Mouse (Mus musculus) thymus, postnatal 0 days (tissue): ENCODE measurements around the gene Ralgps1. TPM values are rescaled to one million over a fixed set of nuclear protein-coding genes. Genes with fewer than 3 reads are reported as not detected.
A peak's percentile ranks its signal among the peaks of the same experiment; 100 is the strongest.
"Not testable (repeated sequence)": the region's sequence is repeated elsewhere in the genome, so short reads cannot be mapped to it uniquely, and the experiment has no call there.

Experiments used
- DNase-seq: peaks from one replicate; pipeline ENCODE4 v3.0.0-alpha.2; 2015; ENCODE audit warnings: low spot score
- polyA plus RNA-seq: library from polyadenylated mRNA; unstranded; fragments of >200 nt; fragmentation: Nextera tagmentation; extraction: Ambion mirVana; gene quantifications from 2 replicates; pipeline ENCODE4 v1.2.1, GENCODE M21; 2015

Ralgps1 gene
- polyA plus RNA-seq, 1 experiment from 2014 or later = 5.5 TPM

DNA sequence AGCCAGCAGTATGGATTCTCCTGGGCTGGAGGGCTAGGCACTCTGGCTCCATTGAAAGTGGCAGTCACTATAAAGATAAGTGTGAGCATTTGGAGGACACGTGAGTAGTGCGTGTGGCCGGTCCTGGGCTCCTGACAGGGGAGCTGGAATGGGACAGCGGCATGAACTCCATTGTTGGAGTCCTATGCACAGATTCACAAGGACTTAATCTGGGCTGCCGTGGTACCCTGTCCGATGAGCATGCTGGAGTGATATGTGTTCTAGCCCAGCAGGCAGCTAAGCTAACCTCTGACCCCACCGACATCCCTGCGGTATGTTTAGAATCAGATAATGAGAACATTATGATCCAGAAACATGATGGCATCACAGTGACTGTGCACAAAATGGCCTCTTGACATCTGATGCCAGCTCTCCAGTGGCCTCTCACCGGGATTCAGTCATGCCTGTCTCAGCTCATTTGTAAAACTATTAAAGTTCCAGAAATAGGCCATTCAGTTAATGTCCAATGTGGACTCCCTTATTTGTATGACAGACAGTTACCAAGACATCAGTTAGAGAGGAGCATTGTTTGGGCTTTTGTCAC lies 48.2 kb downstream of the Ralgps1 start:
- not testable (repeated sequence) for DNase-seq

DNA sequence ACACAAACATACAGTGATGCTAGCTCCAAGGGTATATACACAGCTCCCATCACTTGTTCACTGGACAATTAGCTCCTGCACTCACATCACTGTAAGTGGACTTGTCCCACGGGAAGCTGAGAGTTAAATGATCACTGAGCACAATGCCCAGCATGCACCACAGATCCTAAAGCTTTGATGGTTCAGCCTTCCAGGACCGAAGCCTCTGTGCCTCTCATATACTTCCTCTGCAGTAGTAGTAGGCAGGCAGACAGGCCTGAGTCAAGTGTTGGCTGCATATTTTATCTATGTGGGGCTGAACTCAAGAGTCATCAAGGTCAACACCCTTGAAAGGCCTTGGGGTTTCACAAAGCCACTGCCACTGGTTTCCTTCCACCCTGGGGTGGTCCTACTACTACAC lies 49.6 kb downstream of the Ralgps1 start:
- DNase-seq = no peak

DNA sequence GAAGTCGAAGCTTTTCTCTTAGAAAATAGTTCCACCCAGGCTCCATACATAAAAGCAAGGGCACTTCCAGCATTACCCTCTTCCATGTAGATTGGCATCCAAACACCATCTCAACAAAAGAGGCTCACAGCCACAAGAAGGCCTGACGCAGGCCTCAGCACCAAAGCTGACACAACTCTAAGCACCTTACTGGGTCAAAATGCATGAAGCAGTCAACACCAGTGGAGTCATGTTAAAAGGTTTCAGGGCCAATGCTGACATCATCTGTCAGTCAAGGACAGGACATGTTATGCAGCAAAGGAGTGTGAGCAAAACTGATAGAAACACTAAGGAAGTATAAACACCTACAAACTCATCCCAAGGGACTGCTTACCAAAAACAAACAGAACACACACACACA lies 50.3 kb downstream of the Ralgps1 start:
- DNase-seq = no peak

DNA sequence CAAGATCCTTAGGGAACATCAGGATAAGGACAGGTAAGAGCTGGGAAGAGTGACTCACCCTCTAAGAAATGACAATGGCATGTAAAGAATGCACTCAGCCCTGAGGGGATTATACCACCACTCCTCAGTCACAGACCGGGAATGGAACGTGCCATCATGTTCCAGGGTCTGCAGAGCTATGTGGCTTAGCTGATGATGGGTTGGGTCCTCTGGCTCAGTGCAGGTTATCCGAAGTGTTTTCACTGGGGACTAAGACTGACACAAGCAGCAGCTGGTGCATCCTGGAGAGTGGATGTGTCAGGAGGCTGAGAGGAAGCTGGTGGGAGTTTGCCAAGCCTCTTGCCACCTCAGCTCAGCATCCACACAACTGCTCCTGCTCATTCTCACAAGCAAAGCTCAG lies 50.7 kb downstream of the Ralgps1 start:
- no peak for DNase-seq

DNA sequence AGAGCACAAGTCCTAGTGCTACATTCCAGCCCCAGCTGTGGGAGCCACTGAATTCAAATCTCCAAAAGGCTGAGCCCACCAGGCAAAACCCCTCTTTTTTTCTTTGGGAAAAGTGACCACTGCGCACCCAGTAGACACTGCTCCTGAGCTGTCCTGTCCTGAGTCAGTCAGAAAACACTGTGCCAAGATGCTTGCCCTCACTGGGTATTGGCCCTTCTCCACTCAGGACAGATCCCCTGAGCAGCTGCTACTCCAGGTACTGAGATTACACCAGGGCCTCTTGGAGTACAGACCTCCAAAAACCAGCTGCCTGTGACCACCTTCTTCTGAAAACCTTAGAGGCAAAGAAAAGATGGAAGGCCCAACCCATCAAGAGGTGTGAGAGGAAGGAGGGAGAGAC lies 51.4 kb downstream of the Ralgps1 start:
- DNase-seq = no peak

DNA sequence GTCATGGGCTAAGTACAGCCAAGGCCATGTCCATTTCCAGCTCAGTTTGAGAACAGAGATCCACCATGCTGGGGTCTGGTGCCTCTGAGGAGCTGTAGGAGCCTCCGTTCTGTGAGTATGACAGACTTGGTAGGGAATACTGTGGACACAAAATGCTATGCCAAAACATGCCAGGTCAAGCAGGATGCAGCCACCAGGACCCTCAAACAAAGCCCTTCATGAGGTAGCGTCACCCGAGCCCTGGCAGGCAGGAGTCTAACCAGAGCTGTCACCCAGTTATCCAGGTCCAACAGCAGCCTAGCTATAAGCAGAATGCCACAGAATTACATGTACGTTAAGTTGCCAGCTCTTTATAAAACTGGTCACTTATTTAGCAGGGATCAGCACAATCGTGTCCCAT lies 51.8 kb downstream of the Ralgps1 start:
- DNase-seq = no peak

DNA sequence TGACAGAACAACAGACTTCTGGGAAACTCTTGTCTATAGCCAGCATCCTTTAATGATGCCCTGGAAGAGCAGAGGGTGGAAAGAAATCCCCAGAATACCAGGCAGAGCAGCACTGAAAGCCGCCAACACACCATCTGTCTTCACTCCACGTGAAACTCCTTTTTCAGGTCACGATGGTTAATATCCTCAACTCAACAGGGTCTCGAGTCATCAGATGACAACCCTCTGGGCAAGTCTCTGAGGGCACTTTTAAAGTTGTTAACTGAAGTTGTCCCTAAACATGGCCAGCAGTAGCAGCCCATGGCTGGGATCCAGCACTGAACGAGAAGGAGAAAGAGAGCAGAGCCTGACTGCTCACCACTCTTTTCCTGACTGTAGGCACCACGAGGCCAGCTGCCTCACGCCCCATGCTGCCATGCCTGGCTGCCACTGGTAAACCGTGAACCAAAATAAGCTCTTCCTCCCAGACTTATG lies 52.8 kb downstream of the Ralgps1 start:
- DNase-seq = no peak

DNA sequence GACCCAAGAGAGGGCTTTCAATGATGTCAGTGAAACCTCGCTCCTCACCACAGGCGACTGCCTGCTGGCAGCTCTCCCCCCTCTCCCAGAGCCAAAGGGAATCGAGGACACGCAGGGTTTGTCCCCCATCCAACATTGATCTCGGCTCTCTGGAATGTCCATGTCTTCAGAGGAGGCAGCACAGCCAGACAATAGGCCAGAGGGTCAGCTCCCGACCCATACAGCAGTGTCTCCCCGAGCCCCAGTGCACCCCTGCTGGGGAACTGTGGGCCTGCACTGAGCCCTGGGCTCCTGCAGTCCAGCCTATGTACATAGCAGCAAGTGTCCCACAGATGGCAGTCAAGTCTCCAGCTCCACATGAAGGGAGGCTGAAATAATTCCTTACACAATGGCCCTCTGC lies 54.8 kb downstream of the Ralgps1 start:
- peak; percentile 37 for DNase-seq

DNA sequence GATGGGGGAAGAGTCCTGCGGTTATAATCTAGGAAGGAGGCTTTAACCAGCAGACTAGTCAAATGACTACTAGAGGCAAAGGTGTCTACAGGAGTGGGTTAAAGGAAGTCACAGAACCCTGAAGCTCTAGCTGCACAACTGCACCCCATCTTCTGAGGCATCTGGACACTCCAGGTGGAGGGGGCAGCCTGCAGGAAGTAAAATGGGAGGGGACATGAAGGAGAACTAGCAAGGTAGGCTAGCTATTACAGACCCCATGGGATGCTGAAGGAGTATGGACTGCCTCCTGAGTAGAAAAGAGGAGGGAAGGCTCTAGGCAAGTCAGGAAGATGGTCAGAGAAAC lies 55.3 kb downstream of the Ralgps1 start:
- no peak for DNase-seq

DNA sequence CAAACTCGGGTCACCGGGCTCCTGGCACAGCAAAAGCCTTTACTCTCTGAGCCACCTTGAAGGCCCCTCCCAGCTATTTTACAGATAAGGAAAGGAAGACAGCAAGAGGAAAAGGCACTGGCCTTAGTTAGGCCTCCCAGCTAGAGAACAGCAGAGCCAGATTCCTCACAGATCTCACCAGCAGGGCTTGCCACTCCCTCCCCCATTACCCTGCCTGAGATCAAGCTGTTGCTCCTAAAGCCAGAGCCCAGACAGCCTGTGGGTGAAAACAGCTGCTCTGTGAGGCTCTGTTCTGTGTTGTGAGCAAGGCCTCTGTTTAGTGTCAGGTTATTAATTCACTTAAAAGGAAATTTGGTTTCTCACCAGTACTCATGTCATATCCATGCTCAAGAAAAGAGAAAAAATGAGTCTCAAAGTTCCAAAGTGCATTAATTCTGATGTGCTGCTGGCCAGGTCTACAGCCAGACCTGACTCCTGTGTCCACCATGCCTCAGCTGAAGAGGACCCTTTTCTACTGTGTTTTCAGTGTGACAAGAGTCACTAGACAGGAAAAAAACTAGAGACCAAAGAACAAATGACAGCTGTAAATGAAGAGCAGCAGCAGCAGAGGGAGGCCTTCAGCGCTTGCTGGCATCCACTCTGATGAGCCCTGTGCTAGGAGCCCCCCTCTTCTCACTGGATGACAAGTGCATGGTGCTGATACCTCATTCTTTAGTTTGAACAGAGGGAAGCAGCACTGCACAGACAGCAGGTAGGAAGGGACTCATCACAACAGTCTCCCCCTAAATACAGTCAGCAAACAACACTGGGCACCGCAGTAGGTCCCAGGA lies 55.8 kb downstream of the Ralgps1 start:
- DNase-seq = no peak

DNA sequence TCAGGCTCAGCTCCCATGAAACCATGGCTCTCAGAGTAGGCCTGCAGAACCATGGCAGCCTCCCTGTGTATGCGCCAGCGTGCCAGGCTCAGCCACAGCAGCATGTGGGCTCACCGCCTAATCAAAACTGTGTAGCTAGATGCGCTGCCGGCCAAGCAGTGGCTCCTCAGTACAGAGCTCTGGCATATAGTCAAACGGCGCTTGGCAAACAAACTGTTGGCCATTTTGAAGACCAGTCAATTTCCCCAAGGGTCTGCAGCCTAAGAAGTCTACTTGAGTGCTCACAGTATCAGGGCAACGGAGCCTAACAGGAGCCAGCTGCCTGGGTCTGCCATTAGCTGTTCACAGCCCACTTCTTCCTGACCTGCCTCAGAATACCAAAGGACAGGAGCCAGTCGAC lies 61.9 kb downstream of the Ralgps1 start:
- DNase-seq = no peak

DNA sequence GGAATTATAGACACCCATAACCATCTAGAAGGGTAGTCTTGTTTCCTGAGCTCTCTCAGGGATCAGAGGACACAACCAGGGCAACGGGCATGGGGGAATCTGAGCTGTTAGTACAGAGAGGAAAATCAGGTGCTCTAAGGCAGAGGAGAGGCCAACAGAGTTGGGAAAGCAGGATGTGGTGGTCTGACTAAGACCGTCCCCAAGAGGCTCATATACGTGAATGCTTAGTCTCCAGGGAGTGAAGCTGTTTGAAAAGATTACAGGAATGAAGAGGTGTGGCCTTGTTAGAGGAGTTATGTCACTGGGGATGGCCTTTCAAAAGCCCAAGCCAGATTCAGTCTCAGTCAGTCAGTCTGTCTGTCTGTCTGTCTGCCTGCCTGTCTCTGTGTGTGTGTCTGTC lies 64.7 kb downstream of the Ralgps1 start:
- DNase-seq = no peak

DNA sequence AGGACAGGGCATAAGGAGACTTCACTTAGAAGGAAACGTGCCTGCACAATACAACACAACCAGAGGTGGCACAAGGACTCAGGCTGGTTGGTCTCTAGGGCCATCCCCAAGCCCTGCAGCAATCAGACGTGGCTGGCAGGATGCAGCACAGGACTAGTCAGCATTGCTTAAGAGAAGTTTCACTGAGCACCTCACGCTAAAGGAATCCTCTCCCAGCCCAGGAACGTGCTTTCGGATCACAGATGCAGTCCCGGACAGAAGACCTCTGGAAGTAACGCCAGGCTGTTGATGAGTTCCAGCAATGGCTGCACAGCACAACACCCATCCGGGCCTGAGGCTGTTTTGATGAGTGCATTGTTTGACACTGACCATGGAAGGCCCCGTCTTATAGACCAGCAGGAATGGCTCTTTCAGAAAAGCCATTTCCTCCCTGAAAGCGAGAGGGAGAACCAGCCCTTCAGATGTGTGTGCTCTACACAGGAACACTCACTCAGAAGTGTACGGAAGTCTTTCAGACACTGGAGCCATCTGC lies 67.8 kb downstream of the Ralgps1 start:
- no peak for DNase-seq

DNA sequence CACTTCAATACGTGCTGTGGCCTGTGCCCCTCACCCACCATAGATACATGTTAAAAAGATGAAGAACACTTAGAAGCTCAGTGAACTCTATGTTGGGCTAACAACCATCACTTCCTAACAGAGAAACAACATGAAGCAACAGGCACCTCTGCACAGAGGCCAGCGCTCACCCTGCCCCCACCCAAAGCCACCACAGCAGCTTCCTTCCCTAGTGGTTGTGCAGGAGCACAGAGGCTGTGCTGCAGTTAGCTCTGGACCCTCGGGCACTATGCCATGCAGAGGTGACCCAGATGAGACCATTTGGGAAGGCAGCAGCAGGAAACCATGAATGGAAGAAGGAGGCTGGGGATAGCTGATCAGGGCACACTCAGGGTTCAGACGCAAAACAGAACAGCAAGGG lies 68.5 kb downstream of the Ralgps1 start:
- DNase-seq = peak; percentile 25

DNA sequence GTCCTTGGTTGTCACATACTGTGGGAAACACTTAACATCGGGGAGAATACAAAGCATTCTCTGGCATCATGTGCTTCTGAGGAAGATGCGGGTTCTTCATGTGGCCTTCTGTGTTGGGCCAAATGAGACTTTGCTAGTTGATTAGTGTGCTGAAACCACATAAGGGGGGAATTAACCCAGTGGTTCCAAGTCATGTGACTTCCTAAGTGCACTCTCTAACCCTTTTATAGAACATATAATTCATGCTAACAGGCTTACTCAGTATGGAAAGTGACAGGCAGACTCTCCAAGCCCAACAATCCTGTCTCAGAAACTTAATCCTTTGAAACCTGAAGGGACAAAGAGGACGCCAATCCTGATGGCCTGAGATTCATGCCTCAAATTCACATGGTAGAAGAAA lies 68.9 kb downstream of the Ralgps1 start:
- DNase-seq = no peak

DNA sequence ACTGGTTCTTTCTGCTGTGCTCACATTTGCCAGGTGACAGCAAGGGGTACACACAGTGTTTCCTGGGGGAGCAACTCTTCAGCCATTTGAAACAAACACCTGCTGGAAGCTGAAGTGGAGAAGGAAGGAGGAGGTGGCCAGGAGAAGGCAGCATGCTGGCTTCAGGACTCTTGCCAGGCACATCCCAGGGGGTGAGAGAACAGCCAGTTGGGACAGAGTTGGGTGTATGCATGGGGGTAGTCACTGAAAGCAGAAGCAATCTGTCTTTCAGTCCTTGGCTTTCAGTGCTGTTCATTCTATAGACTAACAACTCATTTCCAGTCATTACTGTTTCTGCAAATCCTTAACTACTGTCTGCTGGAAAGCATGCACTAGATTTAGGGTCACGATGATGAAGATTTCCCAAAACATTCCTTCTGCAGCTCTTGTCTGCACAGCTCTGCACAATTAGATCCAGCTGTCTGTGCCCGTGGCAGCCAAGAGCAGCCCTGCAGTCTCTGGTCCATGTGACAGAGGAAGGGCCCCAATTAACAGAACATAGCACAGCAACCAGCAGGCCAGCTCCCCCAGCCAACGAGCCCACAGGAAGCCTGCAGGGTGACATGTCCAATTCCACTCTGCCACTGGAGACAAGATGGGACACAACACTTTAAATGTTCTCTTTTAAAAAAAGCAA lies 70.8 kb downstream of the Ralgps1 start:
- no peak for DNase-seq

DNA sequence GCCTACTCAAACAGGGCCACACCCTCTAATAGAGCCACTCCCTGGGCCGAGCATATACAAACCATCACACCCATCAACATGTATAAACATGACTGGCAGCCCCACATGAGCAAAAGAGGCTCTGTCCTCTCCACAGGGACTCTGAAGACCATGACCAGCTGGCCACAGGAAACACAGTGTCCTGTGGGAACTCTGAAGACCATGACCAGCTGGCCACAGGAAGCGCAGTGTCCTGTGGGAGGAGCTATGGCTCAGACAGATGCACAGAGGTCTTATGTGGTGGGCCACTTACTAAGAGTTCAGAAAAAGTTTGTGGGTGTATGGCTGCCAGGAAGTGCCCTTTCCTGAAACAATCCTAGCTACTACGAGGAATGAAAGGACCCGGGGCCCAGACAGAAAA lies 72.4 kb downstream of the Ralgps1 start:
- no peak for DNase-seq

DNA sequence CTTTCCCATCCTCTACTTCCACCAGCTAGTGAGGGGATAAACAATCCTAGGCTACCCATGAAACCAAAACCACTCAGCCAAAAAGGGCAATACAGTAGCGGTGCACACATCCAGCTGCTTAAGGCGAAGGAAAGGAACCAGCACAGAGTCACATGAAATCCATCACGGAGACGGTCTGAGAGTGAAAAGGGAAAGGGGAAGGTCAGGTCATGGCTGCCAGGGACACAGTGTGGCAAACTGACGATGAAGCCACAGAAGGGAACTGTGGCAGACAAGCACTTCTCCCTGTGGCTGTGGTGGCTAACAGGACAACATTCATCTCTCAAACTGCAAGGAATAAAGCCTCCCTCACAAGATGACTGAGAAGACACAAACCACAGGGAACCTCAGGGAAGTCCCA lies 76.2 kb downstream of the Ralgps1 start:
- DNase-seq = no peak

DNA sequence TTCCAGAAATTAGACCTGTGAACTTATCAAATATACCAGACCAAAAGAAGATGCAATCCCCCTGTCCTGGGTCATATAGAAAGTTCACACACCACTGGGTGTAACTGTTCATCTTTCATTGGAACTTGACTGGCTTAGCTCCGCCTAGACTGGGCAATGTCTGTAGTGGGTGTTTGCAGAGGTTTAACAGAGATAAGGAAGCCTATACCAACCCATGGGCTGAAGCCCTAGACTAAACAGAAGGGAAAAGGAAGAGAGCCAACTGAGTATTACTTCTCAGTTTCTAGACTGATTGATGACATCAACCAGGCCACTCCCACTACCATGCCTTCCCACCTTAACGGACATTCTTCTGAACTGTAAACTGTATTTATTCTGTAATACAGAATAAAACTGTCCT lies 79.2 kb downstream of the Ralgps1 start:
- DNase-seq = no peak

DNA sequence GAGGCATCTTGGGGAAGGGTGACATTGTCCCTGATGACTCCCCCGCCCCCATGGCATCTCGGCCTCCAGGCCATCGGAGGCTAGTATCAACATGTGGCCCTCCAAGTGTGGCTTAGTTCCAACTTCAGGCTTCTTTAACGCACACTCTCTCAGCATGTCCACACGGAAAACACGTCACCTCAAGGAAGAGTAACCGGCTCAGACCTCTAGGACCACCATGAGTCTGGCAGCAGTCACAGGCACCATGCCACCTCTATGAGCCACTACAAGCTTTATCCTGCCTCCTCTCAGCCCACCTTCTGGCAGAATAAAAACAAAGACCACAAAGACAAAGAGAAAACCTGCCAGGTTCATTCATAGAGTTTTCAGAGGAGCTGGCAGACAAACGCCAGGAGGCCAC lies 80.8 kb downstream of the Ralgps1 start:
- DNase-seq = no peak

DNA sequence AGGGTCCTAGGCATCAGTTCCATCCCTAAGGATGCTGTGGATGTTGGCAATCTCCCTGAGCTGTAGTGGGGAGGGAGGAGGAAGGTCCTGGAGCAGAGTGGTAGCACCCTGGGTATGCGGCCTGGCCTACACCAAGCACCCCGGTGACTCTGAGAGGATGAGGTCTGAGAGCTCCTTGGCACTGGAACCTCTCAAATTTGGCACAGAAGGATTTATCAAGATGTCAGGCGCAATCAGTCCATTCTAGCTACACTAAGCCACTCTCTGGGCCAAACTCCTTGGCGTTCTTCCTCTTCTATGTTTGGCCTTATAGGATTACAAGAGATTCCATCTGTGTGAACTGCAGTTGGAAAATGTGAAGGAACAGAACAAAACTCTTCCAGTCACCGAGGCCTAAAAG lies 82.4 kb downstream of the Ralgps1 start:
- no peak for DNase-seq

DNA sequence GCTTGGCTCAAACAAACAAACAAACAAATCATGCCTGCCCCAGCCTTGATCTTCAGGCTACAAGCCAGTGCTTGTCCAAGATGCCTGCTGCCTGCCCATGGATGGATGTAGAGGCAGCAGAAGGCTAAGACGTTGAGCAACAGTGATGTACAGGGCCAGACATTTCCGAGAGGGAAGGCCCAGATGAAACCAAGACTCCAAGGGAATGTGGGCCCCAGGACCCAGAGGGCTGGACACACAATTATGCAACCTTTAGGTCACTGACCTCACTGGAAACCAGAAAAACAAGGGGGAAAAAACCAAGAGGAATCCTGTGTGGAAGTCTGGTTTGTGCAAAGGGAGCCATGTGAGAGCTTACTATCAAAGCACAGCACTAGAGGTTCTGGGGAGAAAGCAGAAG lies 87.6 kb downstream of the Ralgps1 start:
- no peak for DNase-seq
